Mouse (Mus musculus): Measurements from ENCODE around the gene Tfrc.

The Tfrc gene

DNA sequence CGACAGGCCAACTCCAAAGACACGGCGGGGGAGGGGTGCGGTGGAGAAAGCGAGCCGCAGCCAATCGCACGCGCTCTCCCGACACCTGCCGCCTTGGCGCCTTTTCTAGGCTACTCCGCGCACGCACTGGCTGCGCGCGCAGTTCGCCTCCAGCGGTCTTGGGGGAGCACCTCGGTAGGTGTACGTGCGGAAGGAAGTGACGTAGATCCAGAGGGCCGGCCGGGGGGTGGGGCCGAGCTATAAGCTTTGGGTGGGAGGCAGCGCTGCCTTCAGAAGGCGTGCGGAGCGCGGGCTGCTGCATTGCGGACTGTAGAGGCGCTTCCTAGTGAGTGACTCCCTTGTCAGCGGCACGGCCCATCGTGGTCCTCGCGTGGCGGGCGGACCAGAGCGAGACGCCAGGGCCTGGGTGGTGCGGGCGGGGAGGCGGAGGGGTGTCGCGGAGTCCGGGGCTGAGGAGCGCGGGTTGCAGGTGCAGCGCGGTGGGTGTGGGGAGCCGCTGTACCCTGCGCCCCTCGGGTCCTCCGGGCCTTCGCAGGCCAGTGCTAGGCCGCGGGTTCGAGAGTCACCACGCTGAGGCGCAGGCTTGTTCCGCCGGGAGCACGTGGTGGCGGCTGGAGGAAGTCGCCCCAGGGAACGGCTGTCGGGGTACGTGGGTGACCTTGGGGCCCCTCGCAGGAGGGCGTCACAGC lies at the start of gene Tfrc:
Gene Tfrc (plus strand): TSS at position 209 of the 689 bp plus-strand sequence.
- peak; percentile 98 to 99 for DNase-seq

DNA sequence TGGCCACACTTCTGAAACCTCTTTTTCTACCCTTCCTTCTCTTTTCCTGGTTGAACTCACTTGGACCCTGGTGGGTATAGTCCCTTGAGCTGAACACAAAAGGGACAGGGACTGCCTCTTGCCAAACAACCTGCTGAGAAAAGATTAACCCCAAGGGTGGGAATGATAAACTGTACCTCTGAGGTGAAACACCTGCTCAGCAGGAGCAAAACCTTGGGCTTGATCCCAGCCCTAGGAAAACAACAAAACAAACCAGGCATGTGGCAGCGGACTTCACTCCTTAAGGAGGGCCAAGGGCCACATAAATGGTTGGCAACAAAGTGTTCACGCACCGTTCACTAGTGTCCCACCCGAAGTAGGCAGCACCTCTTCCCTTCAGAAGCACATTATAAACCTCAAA lies 49.2 kb upstream of the Tfrc start:
- peak; percentile 41 to 48 for DNase-seq

DNA sequence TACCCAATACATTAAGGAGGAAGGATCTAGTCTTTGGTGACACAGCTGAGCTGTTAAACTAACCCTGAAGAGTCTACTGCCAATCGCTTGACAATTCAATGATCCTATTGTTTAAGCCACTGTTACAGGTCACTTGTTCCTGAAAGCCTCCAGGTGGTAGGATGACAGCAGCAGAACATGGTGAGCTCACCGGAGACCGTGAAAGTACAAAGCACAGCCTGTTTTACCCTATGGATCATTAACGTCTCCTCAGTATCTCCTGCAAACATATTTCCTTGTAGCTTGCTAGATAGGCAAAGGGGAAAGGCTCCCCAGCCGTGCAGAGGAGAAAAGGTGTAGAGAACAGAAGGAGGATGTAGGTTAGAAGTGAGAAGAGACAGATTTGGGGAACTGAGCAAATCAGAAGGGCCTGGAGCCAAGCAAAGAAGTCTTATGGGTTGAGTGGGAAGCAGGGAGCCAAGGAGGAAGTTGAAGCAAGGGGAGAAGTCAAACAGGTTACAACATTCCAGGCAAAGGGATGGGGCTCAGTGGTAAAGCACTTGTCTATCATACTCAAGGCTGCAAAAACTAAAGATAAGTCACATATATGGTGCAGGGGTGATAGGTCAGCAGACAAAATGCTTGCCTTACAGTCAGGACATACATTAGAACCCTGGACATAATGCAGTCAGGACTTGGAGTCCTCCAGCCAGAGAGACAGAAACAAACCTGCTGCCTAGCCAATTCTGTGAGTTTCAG lies 45.5 kb upstream of the Tfrc start:
- DNase-seq, result no peak

DNA sequence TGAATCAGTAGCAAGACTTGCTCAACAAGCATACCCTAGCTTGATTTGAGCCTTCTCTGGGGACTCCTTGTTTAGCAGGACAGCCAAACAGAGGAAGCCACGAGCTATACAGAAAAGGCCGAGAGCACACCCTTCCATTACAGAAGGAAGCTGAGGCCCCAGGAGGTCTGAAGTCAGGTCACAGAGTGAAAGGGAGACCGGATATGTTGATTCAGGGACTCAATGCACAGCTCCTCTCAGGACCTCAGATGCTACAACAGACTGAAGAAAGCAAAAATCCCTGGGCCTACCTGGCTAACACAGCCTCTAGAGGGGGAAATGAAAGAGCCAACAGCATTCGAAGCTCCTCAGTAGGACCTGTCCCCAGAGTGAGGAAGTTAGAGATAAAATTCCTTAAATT lies 41.4 kb upstream of the Tfrc start:
- no peak for DNase-seq

DNA sequence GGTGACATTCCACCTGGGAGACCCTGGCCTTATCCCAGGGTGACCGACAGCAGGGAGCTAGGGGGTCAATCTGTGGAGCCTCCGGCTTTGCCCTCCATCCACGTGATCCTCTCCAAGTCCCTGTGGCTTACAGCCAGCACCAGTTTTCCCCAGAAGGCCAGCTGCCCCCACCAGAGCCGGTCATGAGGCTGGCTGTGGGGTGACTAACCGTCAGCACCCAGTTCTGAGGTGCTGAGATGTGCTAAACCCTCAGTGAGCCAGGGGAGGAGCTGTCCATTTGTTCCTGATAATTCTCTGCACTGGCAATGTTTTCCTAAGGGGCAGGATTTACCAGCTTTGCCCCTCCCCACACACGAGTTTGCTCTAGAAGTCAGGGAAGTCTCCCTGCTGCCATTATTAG lies 40.3 kb upstream of the Tfrc start:
- peak; percentile 6 to 22 for DNase-seq

DNA sequence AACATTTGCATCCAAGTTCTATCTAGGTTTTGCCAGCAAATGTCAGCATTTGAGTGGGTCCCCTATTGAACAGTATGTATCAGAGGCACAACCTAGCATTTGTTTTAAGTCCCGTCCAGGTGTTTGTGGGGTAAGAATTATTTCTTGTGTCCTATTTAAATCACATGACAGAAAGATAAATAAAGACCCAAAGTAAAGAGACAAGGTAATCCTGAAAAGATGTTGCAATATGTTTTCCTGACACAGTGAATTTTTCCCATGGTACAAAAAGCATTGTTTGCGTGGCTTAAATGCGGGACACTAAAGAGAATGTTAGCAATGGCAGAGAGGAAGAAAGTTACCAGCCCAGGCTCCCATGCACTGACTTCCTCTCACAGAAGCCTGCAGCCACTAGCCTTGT lies 38.7 kb upstream of the Tfrc start:
- DNase-seq, result no peak

DNA sequence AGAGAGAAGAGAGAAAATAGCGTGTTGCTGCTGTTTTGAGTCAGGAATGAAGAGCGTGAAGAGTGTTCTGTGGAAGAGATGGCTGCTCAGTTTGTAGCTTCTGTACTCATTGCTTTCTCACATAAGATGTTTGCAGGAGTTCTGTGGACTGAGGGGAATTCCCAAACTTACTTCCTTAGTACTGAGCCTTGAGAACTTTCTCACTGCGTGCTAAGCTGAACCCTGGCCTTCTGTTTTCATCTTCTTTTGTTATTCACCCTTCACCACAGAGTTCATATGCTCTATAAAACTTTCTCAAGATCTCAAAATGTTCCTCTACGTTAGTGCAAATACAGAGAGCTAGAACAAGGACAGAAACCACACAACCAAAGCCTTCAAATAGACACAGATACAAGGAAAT lies 36.2 kb upstream of the Tfrc start:
- no peak for DNase-seq

DNA sequence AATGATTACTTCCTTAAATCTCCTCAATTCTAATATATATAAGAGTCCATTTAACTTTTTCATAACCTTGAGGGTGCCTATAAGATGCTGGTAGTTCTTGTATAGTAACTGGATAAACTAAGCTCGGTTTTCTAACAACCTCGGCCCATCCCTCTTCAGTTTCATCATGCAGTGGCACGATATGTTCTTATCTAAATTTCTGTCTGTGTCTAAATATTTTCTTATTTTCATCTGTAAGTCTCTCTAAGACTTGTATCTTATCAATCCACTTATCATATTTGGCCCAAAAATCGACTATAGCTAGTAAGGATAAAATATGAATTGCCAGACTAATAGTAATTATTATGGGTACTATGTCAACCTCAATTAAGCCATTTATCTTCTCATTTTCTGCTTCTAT lies 22.2 kb upstream of the Tfrc start:
- no peak for DNase-seq

DNA sequence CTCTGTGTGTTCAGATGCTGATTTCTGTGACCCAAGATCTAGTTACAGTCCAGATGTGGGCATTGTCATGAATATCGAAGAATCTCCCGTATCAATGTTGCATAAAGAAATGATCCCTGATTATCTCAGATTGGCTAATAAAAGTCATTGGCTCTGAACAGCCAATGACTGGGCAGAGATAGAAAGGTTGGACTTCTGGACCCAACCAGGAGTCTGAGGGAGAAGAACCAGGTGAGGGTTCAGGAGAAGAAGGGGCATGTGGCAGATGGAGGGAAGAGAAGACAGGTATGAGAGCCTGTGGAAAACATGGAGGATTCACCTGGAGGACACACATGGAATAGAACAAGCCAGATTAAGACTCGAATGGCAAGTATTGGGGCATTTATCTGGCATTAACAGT lies 20.2 kb upstream of the Tfrc start:
- no peak for DNase-seq

DNA sequence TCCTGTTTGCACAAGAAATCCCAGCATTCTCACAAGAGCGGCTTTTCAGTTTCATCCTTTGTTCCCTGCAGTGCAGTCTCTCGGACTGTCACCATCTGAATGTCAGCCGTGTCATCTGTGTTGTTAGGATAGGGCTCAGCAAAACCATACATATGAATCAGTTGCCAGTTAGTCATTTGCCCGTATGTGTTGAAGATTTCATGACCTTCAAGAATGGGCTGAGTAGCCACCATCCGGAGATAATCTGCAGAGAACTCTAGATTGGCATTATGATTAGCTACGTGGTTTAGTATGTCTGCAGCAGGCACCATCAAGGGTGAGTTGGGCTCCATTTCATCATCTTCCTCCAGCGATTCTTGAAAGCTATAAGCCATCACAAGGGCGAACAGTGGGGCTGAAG lies 17.2 kb upstream of the Tfrc start:
- no peak for DNase-seq

DNA sequence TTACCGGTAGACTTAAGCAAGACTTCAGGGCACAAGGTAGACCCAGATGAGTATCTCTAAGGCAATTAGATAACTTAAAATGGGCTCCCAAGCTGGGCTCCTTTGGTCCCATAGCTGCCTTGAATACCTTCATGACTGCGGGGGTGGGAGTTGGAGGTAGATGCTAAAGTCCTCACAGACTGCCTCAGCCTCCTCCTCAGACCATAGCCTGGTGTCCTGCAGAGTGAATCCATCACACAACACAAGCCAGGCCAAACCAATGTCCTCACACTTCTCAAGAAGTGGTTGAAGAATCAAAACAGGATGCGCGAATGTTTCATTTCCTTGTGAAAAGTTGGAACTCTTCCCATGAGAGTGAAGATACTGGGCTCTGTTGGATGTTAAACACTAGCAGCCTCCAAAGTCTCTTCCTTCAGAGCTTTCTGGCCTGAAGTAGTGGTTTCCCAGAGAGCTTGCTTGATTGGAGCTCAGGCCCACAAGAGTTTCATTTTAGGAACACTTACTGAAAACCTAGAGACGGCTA lies 15.4 kb upstream of the Tfrc start:
- DNase-seq, result no peak

DNA sequence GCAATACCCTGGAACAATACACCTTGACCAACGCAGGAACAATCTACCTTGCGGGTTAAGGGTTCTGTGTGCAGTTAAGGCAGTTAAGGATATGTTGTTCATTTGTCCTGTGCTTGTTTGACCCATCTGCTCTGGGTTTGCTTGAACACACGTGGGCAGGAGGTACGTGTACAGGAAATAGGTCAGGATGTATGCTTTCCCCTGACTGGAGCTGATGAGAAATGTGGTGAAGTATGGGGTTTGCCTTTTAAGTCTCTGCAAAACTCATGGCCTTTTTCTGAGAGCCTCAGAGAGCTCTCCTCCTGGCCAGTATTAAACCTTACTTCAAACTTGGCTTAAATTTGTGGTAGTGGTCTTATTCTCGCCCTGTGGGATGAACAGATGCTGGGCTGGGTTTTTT lies 14.8 kb upstream of the Tfrc start:
- DNase-seq, result no peak

DNA sequence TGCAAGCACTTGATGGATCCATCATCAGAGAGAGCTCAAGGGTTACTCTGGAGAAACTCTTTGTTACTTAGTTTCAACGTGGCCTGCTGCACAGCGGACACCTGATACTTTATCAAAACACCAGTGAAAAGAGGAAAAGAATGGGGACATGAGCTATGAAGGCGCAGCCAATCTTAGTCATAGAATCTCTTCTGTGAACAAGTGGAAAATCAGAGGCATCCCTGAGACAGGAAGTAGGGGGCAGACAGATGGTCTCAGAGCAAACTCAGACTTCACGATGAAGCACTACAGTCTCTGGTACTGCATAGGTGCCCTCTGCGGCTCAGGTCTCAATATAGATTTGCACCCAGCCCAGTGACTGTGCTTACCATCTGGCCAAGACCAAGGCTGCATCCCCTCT lies 14.0 kb upstream of the Tfrc start:
- no peak for DNase-seq

DNA sequence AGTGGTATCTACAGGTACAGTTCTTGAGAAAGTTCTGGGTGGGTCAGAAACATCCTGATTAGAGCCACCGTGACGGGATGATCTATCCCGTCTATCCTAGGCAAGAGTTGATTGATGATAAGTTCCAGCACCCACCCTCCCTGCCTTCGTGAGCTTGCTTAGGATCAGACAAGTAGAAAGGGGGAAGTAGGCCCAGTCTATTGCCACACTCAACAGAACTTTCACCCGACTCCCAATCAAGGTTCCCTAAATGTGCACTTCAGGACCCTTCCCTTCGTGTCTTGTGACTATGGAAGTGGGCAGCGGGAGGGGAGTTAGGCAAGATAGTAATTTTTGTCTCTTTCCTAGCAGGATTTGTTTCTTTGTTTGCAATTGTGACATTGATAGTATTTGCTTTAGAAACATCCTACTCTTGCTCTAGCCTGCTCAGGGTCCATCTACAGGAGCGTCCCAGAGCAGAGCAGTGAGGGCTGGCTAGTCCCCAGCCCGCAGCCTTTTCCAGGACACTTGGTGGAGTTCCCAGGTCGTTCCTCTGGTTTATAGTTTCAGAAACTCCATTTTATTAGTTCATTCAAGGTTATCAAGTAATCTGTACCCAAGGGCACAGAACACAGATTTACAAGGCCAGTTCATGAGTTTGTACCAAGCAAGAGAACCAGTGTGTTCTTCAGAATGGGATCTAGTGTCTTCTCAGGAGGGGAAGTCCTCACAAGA lies 13.4 kb upstream of the Tfrc start:
- DNase-seq, result no peak

DNA sequence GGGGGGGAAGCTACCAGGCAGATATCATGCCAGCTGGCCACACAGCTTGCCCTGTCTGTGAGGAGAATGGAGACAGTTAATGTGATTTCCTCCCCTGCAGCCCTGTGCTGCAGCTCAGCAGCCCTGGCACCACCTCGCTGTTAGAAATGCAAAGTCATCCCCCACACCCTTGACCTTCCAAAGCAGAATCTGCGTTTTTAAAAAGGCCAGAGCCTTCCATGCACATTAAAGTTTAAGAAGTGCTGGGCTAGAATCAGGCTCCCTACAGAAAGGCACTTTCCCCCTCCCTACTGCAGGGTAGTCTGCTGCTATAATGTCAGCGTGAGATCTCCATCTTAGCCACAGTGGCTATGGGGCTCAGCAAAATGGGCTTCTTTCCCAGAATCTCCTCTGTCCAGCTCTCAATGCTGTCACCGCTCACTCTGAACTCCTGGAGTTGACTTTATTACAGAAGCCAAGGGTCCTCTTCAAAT lies 10.8 kb upstream of the Tfrc start:
- DNase-seq, result peak in 1 of 2 experiments; percentile 6

DNA sequence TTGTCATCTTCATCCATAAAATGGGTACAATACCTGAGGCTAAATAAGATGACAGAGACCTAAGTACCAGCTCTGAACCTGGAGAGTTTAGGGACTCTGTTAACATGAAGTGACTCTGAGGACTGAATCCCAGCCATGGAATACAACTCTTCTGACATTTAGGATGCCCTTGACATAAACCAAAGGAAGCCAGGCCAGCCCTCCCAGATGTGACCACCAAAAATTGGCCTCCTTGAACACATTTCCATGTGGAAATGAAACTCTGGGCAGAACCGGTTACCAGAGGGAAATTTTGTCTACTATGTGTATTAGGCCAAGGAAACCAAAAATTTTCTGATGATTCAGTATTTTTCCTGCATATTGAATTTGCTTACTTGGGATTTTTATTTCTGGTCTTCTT lies 9.6 kb upstream of the Tfrc start:
- no peak for DNase-seq

DNA sequence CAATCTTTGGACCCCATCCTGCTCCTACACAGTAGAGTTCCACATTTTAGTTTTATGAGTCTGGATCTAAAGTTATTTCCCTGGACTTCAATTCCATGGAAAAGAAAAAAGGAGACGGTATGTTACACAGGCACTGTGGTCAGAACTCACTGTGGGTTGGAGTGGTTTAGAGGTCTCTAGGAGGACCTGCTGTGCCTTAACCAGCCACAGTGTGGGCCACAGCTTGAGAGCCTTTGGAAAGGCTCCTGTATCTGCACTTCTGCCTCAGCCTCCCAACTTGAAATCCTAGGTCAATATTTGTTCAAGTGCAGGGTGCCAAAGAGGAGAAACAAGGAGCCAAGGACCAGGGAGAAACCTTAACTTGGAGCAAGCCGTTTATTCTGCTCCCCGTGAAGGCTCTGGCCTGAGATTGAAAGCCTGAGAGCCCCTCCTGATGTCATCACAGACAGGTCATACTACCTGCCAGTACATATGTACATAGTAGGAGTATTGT lies 6.5 kb upstream of the Tfrc start:
- DNase-seq, result no peak

DNA sequence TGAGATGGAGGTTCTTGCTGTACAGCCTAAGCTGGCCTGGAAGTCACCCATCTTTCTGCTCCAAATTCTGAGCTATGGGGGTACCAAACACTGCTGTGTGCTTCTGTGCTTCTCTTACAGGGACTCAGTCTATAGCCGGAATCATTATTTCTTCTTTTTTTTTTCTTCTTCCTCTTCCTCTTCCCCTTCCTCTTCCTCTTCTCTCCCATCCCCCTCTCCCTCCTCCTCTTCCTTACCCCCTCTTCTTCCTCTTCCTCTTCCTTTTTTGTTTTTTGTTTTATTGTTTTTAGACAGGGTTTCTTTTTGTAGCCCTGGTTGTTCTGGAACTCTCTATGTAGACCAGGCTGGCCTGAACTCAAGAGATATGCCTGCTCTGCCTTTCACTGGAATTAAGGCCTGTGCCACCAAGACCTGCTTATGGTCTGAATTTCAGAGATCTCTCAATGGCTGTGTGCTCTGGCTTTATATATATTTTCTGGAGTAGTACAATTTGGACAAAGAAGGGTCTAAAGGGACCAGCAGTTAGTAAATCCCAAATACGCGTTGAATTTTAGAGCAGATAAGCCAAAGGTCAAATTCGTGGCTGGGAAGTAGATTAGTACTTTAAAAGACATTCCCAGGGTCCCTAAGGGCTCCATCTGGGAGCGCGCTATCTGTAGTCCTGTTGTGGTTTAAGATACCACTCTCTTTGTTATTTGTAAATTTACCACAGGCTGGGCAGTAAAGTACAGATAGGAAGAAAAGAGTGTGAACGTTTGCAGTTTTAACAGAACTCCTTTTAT lies 967 bp upstream of the Tfrc start:
- DNase-seq, result no peak

DNA sequence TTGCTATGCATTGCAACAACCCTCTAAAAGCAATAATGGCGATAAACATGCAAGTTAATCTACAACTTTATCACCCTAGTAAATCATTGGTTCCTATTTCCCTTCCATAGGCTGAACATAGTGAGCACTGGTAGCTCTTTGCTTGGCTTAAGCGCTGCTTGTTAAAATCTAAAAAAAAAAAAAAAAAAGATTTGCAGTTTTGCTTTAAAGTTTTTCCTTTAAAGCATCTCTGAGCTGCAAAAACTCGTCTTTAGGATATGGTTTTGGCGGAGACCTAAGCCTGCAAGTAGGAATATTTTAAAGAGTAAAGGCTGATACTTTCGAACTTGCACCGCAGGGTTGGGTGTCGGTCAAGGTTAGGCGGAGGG lies 392 bp upstream of the Tfrc start:
- DNase-seq, result no peak

DNA sequence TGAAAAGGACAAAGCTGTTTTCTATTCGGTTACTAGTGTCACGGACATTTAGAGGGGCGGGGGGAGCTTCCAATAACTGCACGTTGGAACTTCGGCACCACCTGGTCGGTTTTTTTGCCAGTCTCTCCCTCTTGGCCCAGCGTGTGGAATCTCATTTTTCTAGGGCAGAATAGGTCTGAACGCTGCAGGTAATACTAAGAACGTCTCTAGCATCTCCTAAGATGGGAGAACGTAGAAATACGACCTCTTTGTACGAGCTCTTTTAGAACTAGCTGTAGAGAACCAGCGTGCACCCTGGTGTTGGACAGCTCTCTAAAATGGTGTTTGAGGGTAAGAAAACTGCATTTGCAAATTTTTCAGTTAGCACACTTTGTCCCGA lies 670 bp downstream of the Tfrc start:
- peak; percentile 5 to 10 for DNase-seq

DNA sequence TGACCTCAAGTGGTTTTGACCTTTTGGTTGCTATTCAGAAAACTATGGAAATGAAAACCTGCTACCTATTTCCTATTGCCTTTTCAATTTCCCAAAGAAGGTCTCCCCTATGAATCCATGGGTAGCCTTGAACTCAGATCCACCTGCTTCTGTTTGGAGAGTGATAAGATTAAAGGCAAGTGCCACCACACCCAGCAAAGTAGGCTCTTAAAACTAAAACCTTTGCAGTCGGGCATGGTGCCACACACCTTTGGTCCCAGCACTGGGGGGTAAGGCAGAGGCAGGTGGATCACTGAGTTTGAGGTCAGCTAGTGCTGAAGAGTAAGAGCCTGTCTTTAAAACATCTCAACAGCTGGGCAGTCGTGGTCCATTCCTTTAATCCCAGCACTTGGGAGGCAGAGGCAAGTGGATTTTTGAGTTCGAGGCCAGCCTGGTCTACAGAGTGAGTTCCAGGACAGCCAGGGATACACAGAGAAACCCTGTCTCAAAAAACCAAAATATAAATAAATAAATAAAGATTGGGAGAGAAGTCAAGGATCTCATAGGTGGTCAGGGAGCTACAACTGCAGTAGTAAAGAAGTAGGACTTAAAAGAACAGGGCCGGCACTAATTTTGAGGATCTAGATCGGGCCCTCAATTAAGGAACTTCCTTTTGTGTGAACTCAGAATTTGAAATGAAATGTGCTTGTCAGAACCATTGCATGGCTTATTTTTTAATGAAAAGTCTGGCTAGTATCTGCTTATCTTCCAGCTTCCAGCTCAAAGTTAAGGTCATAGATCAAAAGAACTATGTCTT lies 1.9 kb downstream of the Tfrc start:
- DNase-seq, result peak; percentile 60 to 80

DNA sequence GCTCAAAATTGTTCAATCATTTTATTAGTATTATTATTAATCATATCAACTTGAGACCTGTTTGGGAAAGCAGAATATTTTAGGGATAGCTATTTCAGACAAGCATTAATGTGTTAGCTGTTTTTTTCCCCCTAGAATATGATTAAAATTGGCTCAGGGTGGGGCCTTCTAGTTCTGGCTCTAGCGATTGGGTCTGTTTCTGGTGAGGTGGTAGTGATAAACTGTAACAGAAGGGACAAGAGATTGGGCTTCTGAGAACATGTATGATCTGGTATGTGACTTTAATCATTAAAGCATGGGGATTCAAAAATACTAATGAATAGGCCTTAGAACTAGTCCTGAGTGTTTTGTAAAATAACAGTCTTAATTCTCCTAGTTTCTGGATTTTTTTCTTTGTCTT lies 3.3 kb downstream of the Tfrc start:
- DNase-seq, result no peak

Data from kidney, postnatal 36 days (tissue).